Mouse (Mus musculus) kidney, adult 8-10 months (tissue): ENCODE results near the gene Sidt1.

Experiments used
- DNase-seq, 2 experiments: peaks; one replicate each; pipeline ENCODE4 v3.0.0; 2022

Gene Sidt1

DNA sequence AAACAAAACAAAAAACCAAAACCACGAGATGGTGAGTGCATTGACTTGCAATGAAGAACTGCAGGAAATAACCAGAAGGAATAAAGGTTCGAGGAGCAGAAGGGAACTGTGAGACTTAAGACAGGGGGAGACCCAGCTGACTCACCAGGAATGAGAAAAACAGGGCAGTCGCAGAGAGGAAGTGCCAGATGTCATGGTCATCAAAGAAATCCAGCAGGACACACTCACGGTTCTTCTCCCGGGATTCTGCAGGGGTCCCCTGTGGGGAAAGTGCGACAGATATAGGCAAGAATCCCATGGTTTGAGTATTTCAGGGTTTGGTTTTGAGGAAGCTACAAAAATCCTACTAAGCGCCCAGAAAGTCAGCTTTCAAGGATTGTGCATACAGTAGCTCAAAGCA, 89.7 kb downstream of the Sidt1 start:
- no peak for DNase-seq

DNA sequence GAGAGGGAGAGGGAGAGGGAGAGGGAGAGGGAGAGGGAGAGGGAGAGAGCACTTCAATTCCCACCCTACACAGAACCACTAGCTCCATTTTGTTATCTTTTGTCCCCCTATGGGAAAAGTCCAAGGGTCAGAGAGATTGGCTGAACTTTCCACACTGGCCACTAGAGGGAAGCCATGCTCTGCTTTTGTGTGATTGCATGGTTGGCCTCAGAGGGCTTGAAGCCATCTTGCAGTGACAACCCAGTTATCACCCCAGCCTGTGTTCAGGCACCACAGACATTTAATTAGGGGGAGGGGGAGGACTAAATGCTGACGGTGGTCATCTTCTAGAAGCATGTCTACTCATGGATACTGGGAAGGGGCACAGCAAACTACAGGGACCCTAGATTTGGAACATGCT, 90.4 kb downstream of the Sidt1 start:
- DNase-seq: peak; percentile 36 to 77

DNA sequence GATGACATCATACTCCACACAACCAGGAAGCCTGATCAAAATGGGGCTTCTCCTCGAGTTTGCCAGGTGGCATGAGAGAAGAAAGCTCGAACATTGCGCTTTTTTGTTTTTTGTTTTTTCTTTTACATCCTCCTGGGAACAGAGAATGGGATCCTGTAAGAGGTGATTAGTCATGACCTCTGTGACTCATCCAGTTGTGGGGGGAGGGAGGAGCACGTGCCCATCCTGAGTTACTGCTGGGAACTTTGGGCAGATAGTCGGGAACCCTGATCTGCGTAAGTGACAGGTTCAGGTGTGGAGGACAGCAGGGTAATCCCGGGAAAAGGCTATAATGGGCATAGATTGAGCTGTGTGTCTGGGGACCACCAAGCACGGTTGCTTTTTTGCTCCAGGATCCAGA, 92.6 kb downstream of the Sidt1 start:
- no peak for DNase-seq

DNA sequence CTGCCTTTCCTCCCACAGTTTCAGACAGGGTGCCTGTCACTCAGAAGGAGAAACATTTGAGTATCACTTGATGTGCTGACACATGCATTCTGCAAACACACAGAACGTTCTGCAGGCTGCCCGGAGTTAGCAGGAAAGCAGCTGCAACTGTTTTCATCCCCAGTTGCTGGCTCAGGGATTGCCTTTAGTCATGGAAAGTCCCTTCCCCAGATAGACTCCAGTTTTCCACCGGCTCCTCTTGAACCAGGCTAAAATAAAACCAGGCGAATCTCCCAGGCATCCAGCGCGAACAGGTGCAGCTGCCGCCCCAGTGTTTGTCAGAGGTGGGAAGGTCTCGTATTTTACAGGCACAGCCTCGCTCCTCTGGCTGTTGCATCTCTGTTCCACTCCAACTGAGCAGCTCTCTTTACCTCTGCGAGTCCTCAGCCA, 94.1 kb downstream of the Sidt1 start:
- DNase-seq: no peak

DNA sequence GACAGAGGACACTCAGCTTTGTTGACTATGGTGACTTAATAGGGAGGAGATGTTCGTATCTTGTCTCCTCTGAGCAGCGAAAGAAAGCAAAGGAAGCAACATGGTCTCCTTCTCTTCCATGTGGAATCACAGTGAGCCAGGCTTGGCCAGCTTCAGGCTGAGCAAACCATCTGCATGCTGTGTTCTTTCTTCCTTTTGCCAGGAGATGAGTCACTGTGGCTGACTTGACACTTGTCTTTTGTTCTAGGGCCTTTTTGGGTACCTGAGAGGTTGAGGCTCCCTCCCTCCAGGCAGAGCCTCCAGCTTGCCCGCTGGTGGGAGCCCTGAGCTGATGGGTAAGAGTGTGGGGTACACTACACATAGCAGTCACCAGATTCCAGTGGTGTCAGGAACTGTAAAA, 95.2 kb downstream of the Sidt1 start:
- DNase-seq: no peak

DNA sequence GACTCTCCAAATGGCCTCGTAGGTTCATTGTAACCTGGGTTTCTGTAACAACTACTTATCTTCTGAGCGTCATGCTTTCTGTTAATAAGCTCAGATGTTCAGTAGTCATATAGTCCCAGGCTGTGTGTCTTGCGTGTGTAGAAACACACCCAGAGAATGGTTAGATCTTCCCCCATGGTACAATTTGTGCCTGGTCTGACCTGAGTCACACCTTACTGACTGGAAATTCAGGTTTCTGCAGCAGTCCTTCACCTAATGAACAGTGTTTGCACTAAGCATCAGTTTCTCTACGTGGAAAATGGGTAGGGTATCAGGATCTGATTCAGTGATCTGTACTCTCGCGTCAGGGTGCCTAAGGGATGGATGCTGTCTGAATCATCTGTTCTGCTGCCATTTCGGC, 100.0 kb downstream of the Sidt1 start:
- no peak for DNase-seq

DNA sequence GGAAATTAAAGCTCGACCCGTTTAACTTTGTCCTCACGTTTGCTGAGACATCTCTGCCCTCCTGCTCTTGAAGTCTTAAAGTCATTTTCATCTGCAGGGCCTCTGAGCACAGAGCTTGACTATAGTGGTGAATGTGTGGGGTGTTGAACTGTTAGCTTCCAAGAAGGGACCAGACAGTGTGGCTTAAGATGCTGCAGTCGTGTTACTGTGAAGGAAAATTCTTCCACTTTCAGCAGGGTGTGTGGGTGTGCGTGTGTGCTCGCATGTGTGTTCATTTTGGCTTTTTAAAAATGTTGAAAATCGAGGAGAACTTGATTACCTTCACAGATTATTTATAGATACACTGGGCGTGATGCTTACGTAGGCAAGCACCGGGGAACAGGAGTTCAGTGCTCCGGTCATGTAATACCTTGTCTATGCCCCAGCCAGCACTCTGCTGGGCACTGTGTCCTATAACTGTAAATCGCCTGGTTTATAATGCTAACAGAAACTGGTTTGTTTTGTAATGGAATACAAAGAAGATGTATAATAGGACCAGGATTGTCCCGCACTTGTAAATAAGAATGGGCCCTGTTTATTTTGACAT, 106.2 kb downstream of the Sidt1 start:
- DNase-seq: no peak

DNA sequence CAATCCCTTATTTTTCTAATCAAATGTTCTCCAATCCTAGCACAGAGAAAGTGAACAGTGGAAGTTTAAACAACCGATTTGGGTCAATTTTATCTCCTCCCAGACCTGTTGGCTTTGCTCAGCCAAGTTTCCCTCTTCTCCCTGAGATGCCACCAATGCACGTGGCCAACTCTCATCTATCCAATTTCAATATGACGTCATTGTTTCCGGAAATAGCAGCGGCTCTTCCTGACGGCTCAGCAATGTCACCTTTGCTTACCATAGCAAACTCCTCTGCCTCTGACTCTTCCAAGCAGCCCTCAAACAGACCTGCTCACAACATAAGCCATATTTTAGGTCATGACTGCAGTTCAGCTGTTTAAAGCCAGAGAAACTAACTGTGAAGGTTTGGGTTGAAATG, 111.5 kb downstream of the Sidt1 start:
- no peak for DNase-seq

DNA sequence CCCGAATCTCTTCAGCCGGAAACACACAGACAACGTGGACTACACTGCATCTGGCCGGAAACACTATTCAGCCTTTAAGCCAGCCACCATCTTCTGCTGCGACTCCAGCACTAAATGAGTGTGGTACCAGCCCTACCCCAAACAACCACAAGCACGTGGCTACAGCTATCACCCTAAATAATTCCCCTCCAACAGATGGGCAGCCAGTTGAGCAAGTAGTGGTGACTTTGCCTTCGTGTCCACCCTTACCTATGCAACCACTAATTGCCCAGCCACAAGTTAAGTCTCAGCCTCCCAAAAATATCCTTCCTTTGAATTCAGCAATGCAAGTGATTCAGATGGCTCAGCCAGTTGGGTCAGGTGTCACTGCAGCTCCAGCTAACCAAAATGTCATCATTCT, 116.6 kb downstream of the Sidt1 start:
- DNase-seq: no peak

DNA sequence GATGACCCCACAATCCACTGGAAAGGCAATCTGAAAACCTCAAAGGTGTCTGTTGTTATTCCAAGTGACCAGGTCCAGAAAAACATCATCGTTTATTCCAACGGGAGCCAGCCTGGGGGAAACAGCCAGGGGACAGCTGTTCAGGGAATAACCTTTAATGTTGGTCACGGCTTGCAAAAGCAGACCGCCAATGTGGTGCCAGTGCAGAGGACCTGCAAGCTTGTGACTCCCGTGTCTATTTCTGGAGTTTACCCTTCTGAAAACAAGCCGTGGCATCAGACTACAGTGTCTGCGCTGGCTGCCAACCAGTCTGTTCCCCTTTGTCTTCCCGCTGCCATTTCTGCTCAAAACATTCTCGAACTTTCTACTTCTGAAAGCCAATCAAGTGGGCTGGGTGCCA, 117.5 kb downstream of the Sidt1 start:
- no peak for DNase-seq

DNA sequence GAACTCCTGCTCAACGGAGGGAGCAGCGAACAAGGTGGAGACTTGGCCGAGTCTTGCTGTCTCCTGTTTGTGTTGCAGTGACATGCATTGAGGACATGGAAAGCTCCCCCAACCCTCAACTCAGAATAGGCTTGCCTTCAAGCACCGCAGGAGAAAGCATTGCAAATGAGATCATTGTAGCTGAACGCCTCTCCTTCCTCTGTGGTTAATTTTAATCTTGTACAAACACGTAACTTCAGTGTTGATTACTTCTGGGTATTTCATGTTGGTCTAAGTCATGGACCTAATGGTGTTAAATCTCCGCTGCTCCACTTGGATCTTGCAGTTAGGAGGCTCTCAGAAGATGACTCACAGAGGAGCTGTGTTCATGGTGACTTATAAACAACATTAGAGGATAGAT, 120.3 kb downstream of the Sidt1 start:
- DNase-seq: no peak

DNA sequence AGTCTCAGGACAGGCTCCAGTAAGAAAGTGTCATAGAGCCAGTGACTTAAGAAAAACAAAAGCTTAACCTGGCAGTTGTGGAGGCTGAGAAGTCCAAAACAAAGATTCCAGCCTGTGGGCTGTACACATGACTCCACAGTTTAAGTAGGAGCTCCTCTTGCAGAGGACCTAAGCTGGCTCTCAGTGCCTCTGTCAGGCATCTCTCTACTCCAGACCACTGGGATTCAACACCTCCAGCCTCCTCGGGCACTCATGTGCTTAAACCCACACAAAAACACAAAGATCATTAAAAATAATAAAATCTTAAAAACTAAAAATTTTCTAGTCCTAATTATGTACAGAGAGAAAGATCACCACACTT, 122.0 kb downstream of the Sidt1 start:
- DNase-seq: no peak

DNA sequence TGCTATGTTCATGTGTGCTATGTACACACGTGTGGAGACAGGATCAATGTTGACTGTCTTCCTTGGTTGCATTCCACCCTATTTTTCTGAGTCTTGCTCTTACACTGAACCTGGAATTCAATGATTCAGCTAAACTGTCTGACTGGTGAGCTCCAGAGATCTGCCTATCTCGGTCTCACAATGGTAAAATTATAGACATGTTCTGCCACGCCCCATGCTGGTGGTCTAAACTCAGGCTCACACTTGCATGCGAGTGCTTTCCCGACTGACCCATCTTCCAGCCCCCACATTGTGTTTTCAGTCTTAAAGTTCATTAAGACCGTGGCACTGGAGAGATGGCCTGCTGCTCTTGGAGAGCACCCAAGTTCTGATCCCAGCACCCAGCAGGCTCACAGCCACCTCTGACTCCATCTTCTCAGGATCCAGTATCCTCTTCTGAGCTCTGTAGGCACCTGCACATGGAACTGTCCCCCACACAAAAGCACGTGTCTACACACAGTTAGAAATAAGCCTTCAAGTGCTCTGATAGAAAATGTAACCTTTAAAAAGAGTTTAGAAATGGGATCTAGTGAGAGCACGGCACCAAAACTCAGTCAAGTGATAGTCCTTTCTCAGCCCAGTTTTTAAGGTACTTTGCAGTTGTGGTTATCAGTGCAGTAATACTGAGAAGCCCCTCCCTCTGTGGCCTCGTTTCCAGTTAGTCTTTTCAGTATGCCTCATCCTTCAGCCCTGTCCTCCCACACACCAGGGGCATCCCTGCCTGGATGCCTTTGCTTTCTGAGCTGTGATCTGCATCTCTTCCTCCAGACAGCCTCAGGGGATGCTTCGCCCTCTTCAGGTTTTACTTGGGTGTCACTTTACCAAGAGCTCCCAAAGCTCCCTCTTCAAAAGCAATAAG, 122.6 kb downstream of the Sidt1 start:
- DNase-seq: no peak

DNA sequence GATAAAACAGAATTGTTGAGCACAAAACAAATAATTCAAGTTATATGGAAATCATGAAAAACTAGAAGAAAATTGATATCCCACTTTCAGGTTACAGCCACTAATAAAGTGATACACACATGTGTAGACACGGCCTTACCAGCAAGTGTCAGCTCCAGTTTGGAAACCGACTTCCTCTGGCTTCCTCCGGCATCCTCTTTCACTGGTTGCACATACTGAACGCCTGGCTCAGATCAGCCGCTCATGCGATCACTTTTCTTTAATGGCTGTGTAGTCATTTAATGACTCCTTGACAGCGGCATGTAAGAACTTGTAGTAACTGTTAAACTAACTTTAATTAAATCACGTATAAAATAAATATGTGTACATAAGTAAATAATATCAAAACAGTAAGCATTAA, 127.0 kb downstream of the Sidt1 start:
- no peak for DNase-seq

DNA sequence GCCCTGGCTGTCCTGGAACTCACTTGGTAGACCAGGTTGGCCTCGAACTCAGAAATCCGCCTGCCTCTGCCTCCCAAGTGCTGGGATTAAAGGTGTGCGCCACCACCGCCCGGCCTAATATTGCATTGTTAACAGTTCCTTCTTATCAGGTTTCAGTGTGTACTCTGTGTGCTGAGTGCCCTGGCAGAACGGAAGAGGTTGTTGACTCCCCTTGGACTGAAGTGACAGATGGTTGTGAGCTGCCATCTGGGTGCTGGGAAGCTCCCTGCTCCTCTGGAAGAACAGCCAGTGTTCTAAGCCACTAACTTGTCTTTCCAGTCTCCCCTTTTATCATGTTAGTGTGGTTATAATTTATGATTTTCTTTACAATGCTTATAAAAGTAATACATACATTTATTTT, 128.7 kb downstream of the Sidt1 start:
- no peak for DNase-seq

DNA sequence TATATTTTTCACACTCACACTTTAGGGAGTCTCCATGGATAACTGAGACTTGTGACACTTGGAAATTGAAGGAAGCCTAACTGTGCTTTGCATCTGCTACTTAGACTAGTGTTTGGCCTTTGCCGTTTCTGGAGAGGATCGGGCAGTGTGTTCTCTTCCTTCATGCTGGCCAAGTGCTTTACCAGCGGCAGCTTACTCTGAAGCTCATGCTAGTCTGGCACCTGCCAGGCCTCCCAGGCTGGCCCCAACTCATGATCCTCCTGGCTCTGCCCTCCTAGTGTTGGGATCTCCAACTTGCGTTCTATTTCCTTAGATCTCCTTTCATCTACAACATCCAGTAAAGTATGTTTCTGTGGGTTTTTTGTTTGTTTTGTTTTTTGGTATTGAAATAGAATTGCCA, 132.8 kb downstream of the Sidt1 start:
- DNase-seq: no peak

DNA sequence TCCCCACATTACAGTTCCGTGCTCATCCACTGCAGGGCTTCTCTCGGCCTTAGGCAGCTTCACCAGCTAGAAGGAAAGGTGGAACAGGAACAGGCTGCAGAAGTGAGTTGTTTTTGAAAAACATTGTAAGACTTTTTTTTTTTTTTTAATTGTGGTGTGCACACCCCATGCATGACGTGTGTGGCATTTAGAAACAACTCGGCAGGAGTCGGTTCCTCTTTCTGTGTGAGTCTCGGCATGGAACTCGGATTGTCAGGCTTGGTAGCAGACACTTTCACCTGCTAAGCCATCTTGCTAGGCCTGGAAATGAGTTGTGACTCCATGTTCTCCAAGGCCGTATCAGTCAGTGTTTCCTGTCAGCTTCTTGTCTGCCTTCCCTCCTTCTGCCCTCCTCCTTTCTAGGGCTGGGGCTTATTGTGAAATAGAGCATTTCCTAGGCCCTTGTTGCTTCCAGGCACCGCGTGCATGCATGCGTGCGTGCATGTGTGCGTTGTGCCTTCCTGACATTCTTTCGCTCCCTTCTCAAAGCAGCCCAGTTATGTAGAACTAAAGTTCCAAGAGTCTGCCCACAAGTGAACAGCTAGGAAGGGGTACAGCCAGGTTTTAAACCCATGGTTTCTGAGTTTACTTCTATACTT, 133.8 kb downstream of the Sidt1 start:
- DNase-seq: no peak

DNA sequence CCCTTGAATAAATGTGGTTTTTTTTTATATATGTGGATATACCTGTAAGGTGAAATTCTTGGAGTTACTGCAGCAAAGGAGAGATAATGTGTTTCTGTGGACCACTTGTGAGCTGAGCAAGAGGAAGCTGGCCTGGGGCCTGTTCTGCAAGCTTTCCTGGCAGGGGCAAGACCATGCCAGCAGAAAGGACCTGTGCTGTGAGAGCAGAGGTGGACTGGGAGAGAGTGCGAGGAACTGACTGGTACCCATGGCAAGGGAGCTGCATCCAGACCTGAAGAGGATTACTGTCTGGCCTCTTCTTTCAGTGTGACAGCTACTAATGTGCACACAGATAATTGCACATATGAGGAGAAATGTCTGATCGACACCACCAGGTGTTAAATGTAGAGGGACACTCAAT, 142.0 kb downstream of the Sidt1 start:
- no peak for DNase-seq
